Mouse (Mus musculus): ENCODE measurements around the gene Rgs7.

Rgs7 gene

GRCm38 (mm10) chr1:175491861-175492682, at the start of gene Rgs7:
TSS of gene Rgs7 (minus strand) at chr1:175492500.
- DNase-seq (ENCODE audit: low read depth): no peak

GRCm38 (mm10) chr1:175540700-175541099, 48.4 kb upstream of the Rgs7 start:
- no peak for DNase-seq (ENCODE audit: low read depth)

- DNase-seq (ENCODE audit: low read depth): no peak
Measured at GRCm38 (mm10) chr1:175537321-175537720, 45.0 kb upstream of the Rgs7 start.

DNA sequence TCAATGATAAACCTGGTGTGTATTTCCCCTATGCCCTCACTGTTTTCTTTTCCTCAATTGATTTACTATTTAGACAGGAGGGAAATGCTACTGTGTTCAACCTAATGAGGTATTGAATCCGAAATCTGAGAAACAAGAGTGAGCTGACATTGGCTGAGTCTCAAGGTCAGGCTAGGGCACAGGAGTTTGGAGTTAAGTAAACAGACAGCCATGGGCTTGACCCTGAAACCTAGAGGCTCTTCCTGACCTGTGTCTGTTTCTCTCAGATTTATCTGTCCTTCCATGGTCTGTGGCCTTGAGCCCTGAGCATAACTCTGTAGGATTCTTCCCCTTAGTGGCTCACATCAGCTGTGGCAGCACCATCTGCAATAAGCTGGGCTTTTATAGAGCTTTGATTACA, 37.6 kb upstream of the Rgs7 start:
- DNase-seq (ENCODE audit: low read depth): no peak

GRCm38 (mm10) chr1:175524626-175525294, 32.5 kb upstream of the Rgs7 start:
- no peak for DNase-seq (ENCODE audit: low read depth)

GRCm38 (mm10) chr1:175523572-175523971, 31.3 kb upstream of the Rgs7 start:
- no peak for DNase-seq (ENCODE audit: low read depth)

DNA sequence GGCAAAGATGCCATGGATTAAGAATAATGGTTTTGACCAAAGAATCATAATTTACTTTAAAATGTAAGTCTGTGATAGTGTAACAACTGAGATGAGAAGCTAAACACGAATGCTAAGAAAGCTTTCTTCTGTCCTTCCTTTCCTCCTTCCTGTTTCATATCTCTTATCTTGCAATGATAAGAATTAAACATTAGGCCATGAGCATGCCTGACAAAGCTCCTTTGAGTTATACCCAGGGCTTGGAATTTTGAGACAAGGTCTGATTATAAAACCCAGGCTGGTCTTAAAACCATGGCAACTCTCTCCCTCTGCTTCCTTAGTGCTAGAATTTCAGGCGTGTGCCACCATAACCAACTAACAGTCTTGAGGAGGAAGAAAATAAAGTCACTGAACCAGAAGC, 22.2 kb upstream of the Rgs7 start:
- no peak for DNase-seq (ENCODE audit: low read depth)

GRCm38 (mm10) chr1:175512173-175512572, 19.9 kb upstream of the Rgs7 start:
- DNase-seq (ENCODE audit: low read depth): no peak

- DNase-seq (ENCODE audit: low read depth): no peak
Measured at GRCm38 (mm10) chr1:175509989-175510388, 17.7 kb upstream of the Rgs7 start.

GRCm38 (mm10) chr1:175492683-175493043, 363 bp upstream of the Rgs7 start:
- DNase-seq (ENCODE audit: low read depth): no peak

- no peak for DNase-seq (ENCODE audit: low read depth)
Measured at GRCm38 (mm10) chr1:175491511-175491860, 814 bp downstream of the Rgs7 start.

- no peak for DNase-seq (ENCODE audit: low read depth)
Measured at GRCm38 (mm10) chr1:175485109-175485508, 7.2 kb downstream of the Rgs7 start.

GRCm38 (mm10) chr1:175473060-175473459, 19.2 kb downstream of the Rgs7 start:
- DNase-seq (ENCODE audit: low read depth): no peak

GRCm38 (mm10) chr1:175469087-175469788, 23.1 kb downstream of the Rgs7 start:
- DNase-seq (ENCODE audit: low read depth): no peak

DNA sequence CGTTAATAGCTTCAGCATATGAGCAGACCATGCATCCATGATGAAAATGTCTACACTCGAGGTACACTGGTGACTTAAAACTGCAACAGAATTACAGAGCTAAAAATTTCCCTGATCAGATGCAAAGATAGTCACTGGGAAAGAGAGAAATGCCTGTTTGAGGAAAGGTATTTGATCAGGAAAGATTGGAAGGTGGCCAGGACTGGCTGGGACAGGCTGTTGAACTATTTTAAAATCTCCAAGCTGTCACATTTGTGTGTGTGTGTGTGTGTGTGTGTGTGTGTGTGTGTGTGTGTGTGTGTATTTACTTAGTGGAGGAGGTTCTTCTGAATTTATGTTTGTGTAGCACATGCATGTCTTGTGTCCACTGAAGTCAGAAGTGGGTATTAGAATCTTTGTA, 27.7 kb downstream of the Rgs7 start:
- no peak for DNase-seq (ENCODE audit: low read depth)

DNA sequence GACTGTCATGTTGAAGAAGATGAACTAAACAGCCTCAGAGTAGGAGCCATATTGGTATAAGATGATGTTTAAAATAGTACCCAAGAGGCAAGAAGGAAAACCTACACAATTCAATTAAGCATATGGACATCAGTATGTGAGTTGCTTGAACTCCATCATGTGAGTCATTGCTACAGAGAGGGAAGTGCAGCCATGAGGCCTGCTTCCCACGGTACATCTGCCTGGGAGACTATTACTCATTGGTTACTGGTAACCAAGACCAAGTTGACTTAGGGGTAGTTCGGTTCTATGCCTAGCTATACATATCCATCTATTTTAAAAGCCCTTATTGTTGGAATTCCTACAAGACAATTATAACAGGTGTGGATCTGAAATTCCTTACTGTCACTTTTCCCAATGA, 29.9 kb downstream of the Rgs7 start:
- no peak for DNase-seq (ENCODE audit: low read depth)

- no peak for DNase-seq (ENCODE audit: low read depth)
Measured at GRCm38 (mm10) chr1:175454041-175454636, 38.2 kb downstream of the Rgs7 start.

DNA sequence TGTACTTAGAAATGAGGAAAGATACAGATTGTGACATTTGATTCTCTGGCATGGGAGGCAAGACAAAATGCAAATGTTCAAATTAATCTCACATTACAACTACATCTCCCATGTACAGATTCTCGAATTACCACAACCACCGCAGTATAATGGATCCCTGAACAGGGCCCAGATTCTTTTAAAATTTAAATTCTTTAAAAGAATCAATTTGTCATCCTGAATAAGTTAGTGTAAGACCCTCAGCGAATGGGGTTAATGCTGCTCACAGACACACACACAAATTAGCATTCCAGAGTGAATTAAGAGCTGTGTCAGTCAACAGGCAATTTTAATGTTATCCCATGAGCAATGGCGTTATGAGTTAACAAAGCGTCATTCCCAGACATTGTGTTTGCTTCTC, 44.3 kb downstream of the Rgs7 start:
- DNase-seq (ENCODE audit: low read depth): no peak

DNA sequence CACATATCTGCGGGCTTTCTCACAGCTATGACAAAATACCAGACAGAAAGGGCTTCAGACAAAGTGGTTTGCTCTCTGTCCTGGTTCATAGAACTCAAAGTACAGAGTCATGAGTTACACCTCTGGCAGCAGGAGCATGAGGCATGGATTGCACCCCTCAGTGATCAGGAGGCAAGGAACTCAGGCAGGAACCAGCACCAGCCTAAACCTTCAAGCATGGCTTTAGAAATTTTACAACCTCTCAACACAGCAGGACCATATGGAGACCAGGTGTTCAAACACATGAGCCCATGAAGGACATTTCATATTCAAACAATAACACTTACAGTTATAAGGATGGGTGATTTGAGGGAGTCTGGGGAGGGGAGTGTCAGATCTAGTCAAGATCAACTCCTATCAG, 49.4 kb downstream of the Rgs7 start:
- no peak for DNase-seq (ENCODE audit: low read depth)

GRCm38 (mm10) chr1:175442025-175442424, 50.3 kb downstream of the Rgs7 start:
- DNase-seq (ENCODE audit: low read depth): no peak

GRCm38 (mm10) chr1:175433622-175434204, 58.6 kb downstream of the Rgs7 start:
- no peak for DNase-seq (ENCODE audit: low read depth)

DNA sequence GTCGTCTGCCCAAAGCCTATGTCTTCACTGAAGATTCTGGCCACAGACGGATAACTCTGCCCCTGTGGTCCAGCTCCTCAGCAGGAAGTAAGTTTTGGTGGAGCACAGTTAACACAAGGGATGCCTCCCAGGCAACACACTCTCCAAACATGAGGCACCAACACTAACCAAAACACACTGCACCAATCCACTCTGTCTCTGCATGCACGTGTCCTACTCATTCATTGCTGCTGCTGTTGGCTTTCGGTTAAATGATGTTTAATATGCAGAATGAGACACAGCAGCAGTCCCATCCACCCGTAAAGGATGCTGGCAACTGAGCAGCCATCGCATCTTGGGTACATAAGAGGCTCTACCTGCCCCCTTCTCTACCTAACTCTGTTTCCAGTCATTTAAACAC, 59.2 kb downstream of the Rgs7 start:
- no peak for DNase-seq (ENCODE audit: low read depth)

Measured in naive thymus-derived CD4-positive, alpha-beta T cell, adult 2 months (primary cell).